Mouse (Mus musculus): ENCODE data around the gene Ttc17.

DNA sequence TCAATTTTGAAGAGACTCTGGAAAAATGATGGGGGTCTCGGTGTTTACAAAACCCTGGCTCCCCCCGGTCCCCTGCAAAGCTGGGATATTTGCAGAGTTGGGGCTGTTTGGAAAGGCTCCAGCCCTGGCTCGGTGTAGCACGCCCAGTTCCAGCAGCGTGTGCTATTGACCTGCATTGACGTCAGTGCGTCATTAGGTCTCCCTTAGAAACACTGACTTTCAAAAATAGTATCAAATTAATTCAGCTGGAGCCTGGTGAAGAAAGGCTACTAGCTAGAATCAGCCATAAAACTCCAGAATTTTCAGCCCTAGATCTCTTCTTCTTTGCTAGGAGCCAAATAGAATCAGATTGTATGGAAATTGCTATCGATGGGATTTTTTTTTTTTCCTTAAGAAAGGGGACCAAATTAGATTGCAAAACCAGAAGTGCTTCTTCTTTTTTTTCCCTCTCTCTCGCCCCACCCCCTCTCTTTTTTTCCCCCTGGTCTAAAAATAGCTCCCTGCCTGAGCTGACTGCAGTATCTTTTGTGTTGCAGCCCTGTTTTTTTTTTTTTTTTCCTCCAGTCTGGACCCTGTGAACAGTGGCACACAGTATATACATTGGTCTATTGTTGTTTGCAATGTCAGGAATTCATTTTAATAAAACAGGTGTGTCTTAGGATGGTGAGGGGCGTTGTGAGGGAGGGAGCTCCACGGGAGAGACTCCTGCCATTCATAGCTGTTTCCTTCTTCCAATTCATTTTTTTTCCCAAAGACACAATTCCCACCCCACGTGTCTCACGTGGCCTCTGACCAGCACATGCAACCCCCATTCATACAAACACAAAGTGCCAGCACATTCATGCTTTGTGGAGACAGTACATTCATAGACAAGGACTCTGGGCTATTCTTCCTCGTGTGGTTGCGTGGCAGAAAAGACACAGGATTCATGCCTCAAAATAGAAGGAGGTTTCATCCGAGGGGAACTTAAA lies 141.0 kb downstream of the Ttc17 start:
- no peak for TF ChIP-seq CTCF (IDR thresholded peaks at IDR 0.05)
- no peak for TF ChIP-seq POLR2A (IDR thresholded peaks at IDR 0.05; ENCODE audit: insufficient read depth, low read depth, low read length)
